Mouse (Mus musculus) CH12F3 (cell line): ENCODE data around the gene Mybph.

ENCODE experiments used
- in situ Hi-C: fragments of 300-500 bp; cut with MboI; formaldehyde crosslinking; loops from 2 replicates; pipeline ENCODE4 v1.14.3; 2020; ENCODE audit warnings: low sequenced_read_pairs

Gene Mybph

GRCm38 (mm10) chr1:134193126-134193525, at the start of gene Mybph:
Gene Mybph, plus strand, starts transcription at chr1:134193448.
- in situ Hi-C loops = no loop called here

- in situ Hi-C loops = no loop called here
Measured at GRCm38 (mm10) chr1:134146066-134146465, 47.2 kb upstream of the Mybph start.

- in situ Hi-C loops = loop anchor here (5.0 kb wide), 2 partner anchors 92 to 172 kb away; no protein-coding TSS in a partner anchor
Measured at GRCm38 (mm10) chr1:134150076-134150475, 43.2 kb upstream of the Mybph start.

DNA sequence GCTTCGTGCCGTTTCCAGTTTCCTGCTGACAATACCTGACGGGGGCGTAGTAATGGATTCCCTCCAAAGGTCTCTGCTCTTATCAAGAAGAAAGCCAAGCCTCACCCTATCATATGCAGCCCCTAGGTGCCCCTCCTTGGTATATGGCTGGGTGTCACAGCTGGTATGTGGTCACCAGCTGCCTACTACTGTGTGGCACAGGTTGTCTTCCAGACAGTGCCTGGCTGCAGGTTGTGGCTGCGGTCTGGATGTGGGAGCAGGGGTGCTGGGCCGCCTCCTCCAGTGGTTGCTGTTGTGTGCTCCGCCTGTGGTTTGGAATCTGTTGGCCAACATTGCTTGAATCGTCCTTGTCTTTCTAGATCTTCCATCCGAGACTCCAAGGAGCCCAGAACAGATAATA, 42.5 kb upstream of the Mybph start:
- in situ Hi-C loops = loop anchor here (5.0 kb wide), 2 partner anchors 92 to 172 kb away; no protein-coding TSS in a partner anchor

- in situ Hi-C loops = loop anchor here (5.0 kb wide), 2 partner anchors 90 to 170 kb away; no protein-coding TSS in a partner anchor
Measured at GRCm38 (mm10) chr1:134151655-134152412, 41.4 kb upstream of the Mybph start.

GRCm38 (mm10) chr1:134152626-134153590, 40.3 kb upstream of the Mybph start:
- in situ Hi-C loops = loop anchor here (5.0 kb wide), 2 partner anchors 89 to 169 kb away; no protein-coding TSS in a partner anchor

DNA sequence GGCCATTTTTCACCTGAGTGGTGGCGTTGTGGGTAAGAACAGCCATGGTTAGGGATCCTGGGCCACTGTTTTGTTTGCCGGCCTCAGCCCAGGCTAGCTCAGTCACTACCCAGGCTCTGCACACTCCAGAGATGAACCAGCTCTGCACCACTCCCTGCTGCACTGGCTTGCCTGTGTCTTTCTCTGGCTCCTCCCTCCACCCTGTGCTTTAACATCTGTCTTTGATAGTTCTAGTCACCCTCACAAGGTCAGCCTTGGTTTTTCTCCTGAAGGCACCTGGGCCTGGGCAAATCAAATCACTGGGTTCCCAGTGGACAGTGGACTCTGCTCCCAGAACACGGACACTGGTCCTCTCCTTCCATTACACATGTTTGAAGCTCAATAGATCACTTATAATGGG, 39.1 kb upstream of the Mybph start:
- in situ Hi-C loops = loop anchor here (5.0 kb wide), 2 partner anchors 88 to 168 kb away; no protein-coding TSS in a partner anchor

- in situ Hi-C loops = loop anchor here (5.0 kb wide), 2 partner anchors 88 to 168 kb away; no protein-coding TSS in a partner anchor
Measured at GRCm38 (mm10) chr1:134154655-134155054, 38.6 kb upstream of the Mybph start.

DNA sequence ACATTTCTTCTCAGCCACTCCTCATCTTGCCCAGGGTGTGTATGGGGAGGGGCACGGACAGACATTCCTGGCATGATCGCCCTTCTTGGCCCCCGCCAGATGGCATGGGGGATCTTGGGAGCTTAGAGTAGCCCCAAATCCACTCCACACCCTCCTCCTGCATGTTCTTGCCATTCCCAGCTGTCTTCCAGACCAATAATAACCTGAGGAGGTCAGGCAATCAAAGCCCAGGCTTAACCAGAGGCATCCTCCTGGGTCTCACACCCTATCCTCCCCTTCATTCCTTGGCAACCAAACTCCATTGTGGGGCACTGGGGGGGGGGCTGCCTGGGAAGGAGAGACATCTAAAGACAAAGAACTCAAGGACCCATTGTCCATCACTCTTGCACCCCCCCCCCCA, 32.8 kb upstream of the Mybph start:
- in situ Hi-C loops = no loop called here

GRCm38 (mm10) chr1:134161399-134161798, 31.8 kb upstream of the Mybph start:
- in situ Hi-C loops = no loop called here

DNA sequence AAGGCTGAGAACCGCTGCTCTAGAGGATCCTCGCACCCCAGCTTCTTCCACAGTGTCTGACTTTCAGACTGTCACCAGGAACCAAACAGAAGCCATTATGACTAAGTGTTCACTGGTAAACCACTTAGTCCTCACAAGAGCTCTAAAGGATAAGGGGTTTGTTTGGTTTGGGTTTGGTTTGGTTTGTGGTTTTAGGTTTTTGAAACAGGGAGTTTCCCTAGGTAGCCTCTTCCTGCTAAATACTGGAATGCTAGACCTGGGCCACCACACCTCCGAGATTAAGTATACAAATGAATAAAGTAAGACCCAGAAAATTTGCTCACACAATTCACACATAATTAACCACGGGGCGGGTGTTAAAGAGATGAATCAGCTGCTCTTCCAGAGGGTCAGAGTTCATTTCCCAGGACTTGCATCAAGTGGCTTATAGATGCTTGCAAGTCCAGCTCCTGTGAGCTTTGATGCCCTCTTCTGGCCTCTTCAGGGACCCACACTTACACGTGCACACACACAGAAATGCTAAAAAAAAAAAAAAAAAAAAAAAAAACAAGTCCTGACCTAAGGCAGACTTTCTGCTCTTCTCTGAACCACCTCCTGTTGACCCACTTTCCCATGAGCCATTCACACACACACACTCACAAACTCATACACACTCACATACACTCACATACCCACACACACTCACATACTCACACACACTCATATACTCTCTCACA, 30.6 kb upstream of the Mybph start:
- in situ Hi-C loops = no loop called here

GRCm38 (mm10) chr1:134163476-134163875, 29.8 kb upstream of the Mybph start:
- in situ Hi-C loops = no loop called here

DNA sequence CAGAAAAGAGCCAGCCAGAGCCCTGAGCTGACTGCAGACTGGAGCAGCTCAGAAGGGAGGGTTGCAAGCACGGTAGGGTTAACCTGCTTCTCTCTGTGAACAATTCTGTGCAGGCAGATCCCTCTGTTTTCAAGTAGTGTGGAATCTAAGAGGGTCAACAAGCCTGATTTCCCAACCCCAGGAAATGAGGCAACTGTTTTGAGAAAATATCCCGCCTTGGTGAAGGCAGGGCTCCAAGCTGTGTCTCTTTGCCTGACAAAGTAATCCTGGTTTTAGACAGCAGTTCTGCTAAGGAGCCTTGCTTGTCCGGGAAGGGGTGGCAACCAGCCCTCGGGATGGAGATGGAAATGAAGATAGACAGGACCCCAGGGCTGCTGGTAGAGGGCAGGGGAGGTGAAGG, 28.8 kb upstream of the Mybph start:
- in situ Hi-C loops = no loop called here

GRCm38 (mm10) chr1:134166547-134166946, 26.7 kb upstream of the Mybph start:
- in situ Hi-C loops = no loop called here

GRCm38 (mm10) chr1:134167416-134168305, 25.6 kb upstream of the Mybph start:
- in situ Hi-C loops = no loop called here

DNA sequence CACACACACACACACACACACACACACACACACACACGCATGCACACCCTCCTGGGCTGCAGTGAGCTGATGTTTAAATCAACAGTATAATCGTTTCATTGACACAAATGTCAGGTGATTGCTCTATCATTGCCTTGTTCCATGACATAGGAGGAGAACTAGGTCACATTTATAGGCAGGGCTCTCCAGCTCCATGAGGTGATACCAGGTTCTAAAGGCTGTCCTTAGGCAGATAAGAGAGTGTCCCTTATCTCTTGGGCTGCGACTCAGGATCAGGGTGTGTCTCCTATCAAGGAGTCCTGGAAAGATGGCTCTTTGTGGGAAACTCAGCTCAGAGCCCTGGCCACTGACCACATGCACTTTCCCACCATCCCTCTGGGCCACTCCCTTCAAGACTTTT, 24.7 kb upstream of the Mybph start:
- in situ Hi-C loops = no loop called here

- in situ Hi-C loops = no loop called here
Measured at GRCm38 (mm10) chr1:134168985-134169697, 24.1 kb upstream of the Mybph start.

DNA sequence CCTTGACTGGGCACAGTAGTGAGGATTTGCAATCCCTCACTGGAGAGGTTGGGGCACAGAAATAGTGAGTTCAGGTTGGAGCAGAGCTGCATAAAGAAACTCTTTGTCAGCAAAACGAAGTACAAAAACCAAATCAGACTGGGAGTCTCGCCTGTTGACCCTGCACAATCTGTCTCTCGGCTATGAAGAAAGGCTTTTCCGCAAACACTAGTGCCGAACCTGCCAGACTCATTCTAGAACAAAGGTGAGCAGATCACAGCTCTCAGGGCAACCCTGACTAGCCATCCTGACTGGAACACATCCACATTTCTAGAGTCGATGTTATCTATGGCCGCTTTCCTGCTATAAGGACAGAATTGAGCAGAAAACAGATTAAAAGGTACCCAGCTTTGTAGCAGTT, 20.2 kb upstream of the Mybph start:
- in situ Hi-C loops = no loop called here

DNA sequence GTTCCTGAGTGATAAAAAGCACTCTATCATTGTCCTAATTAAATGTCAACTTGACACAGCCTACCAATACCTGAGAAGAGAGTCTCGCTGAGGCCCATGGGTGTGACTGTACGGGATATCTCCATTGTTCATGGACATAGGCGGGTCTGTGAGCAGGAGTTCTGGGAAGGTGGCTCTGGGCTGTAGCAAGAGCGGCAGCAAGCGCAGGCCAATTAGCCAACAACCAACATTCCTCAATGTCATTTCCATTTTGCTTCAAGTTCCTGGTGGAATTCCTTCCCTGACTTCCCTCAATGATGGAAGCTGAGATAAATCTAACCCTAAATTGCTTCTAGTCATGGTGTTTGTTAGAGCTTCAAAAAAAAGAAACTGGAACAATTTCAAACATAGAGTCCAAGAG, 15.3 kb upstream of the Mybph start:
- in situ Hi-C loops = no loop called here
